Mouse (Mus musculus) embryonic facial prominence, embryonic 11.5 days (tissue): Measurements from ENCODE around the gene Esr1. TPM values are rescaled to one million over a fixed set of nuclear protein-coding genes. Genes with fewer than 3 reads are reported as not detected.
"Not testable (repeated sequence)": the region's sequence is repeated elsewhere in the genome, so short reads cannot be mapped to it uniquely, and the experiment has no call there.

Experiments used
- ATAC-seq: fragments of 200-750 bp; cut with Nextera tagmentation; replicated peaks from 2 replicates; pipeline ENCODE4 v1.8.0; 2017; ENCODE audit warnings: low read depth; ENCODE audit not compliant: insufficient number of reproducible peaks, low FRiP score, low TSS enrichment
- DNase-seq: peaks from one replicate; pipeline ENCODE4 v3.0.0-alpha.2; 2015; ENCODE audit warnings: low spot score
- H3K27ac ChIP-seq: fragments of 300-500 bp; sonication (generic); replicated peaks from 2 replicates; pipeline ENCODE4 v1.5.1; 2014; ENCODE audit warnings: mild to moderate bottlenecking, low read depth, low read length, control low read depth
- H3K27me3 ChIP-seq: fragments of 300-500 bp; sonication (generic); 2 replicates; pipeline ENCODE4 v1.6.1; 2014; ENCODE audit warnings: mild to moderate bottlenecking, low read length, moderate library complexity, mixed read lengths; ENCODE audit not compliant: control insufficient read depth, insufficient read depth
- H3K36me3 ChIP-seq: fragments of 300-500 bp; sonication (generic); replicated peaks from 2 replicates; pipeline ENCODE4 v1.6.1; 2014; ENCODE audit warnings: low read depth, mild to moderate bottlenecking, low read length, moderate library complexity, mixed read lengths; ENCODE audit not compliant: control insufficient read depth, insufficient read depth
- H3K4me1 ChIP-seq: fragments of 300-500 bp; sonication (generic); 2 replicates; pipeline ENCODE4 v1.6.1; 2014; ENCODE audit warnings: low read length, mixed read lengths; ENCODE audit not compliant: control insufficient read depth, insufficient read depth
- H3K4me2 ChIP-seq: fragments of 300-500 bp; sonication (generic); 2 replicates; pipeline ENCODE4 v1.6.1; 2014; ENCODE audit warnings: low read depth, mild to moderate bottlenecking, control low read depth, low read length, moderate library complexity
- H3K4me3 ChIP-seq: fragments of 300-500 bp; sonication (generic); 2 replicates; pipeline ENCODE4 v1.5.1; 2014; ENCODE audit warnings: low read depth, low read length, control low read depth
- H3K9ac ChIP-seq: fragments of 300-500 bp; sonication (generic); replicated peaks from 2 replicates; pipeline ENCODE4 v1.6.1; 2014; ENCODE audit warnings: mild to moderate bottlenecking, control low read depth, low read length
- H3K9me3 ChIP-seq: fragments of 300-500 bp; sonication (generic); replicated peaks from 2 replicates; pipeline ENCODE4 v1.6.1; 2016; ENCODE audit warnings: mild to moderate bottlenecking, low read length, inconsistent platforms, mixed read lengths; ENCODE audit not compliant: control insufficient read depth
- WGBS: fragments of 180-500 bp; shearing (Covaris S2); extraction: QIAGEN DNeasy Blood & Tissue Kit; methylation state at CpG from one replicate; pipeline ENCODE4 v1.1.7; 2014; 5-methylcytosine and 5-hydroxymethylcytosine counted together
- polyA plus RNA-seq: library from polyadenylated mRNA; unstranded; fragments of >200 nt; fragmentation: Nextera tagmentation; extraction: Ambion mirVana; gene quantifications from 2 replicates; pipeline ENCODE4 v1.2.1, GENCODE M21; 2014

The Esr1 gene
- polyA plus RNA-seq, 1 experiment from 2014 or later, result 0.10 TPM

GRCm38 (mm10) chr10:4604527-4605209 is 6.7 kb upstream of the Esr1 start:
- 76% methylated on average over 4 of the region's 4 CpGs for WGBS
- Histone ChIP-seq H3K9ac (no peak overlapping the region), H3K4me3 (no peak overlapping the region), H3K36me3 (no peaks in the 10 kb centered on the region), H3K4me2 (no peak overlapping the region), H3K4me1 (no peaks in the 10 kb centered on the region), H3K9me3 (no peaks in the 10 kb centered on the region), H3K27ac (no peak overlapping the region), H3K27me3 (no peaks in the 10 kb centered on the region)
- DNase-seq (no peak), ATAC-seq (no peak)

GRCm38 (mm10) chr10:4610234-4610633 is 1.2 kb upstream of the Esr1 start:
- ATAC-seq (no peak), DNase-seq (no peak)
- no peaks in the 10 kb centered on the region for H3K27me3 ChIP-seq
- H3K4me1 ChIP-seq, result no peaks in the 10 kb centered on the region
- 67% methylated on average over 2 of the region's 2 CpGs for WGBS
- no peak overlapping the region for H3K4me3 ChIP-seq
- H3K27ac ChIP-seq, result no peak overlapping the region
- no peak overlapping the region for H3K4me2 ChIP-seq
- no peaks in the 10 kb centered on the region for H3K9me3 ChIP-seq
- no peaks in the 10 kb centered on the region for H3K36me3 ChIP-seq
- H3K9ac ChIP-seq, result no peak overlapping the region

GRCm38 (mm10) chr10:4612313-4613036 is 1.1 kb downstream of the Esr1 start:
- WGBS, result 82% methylated on average over 22 of the region's 22 CpGs

GRCm38 (mm10) chr10:4618026-4618425 is 6.6 kb downstream of the Esr1 start:
- WGBS, result 75% methylated on average over 2 of the region's 2 CpGs
- no peaks in the 10 kb centered on the region for H3K36me3 ChIP-seq
- no peak overlapping the region for H3K4me2 ChIP-seq
- H3K27ac ChIP-seq, result no peak overlapping the region
- H3K4me1 ChIP-seq, result no peaks in the 10 kb centered on the region
- H3K9me3 ChIP-seq, result no peaks in the 10 kb centered on the region
- no peak overlapping the region for H3K4me3 ChIP-seq
- DNase-seq, result no peak
- H3K9ac ChIP-seq, result no peak overlapping the region
- ATAC-seq, result no peak
- no peaks in the 10 kb centered on the region for H3K27me3 ChIP-seq

More at GRCm38 (mm10) chr10:4612313-4613036, 1.1 kb downstream of the Esr1 start:
- DNase-seq, result no peak
- Histone ChIP-seq H3K27me3 (no peaks in the 10 kb centered on the region), H3K9me3 (no peaks in the 10 kb centered on the region), H3K9ac (no peak overlapping the region), H3K27ac (no peak overlapping the region), H3K4me2 (no peak overlapping the region), H3K36me3 (no peaks in the 10 kb centered on the region), H3K4me3 (no peak overlapping the region), H3K4me1 (no peaks in the 10 kb centered on the region)
- no peak for ATAC-seq

- no peaks in the 10 kb centered on the region for H3K9me3 ChIP-seq
- ATAC-seq, result no peak
- no peak for DNase-seq
- no peaks in the 10 kb centered on the region for H3K27me3 ChIP-seq
- no peak overlapping the region for H3K27ac ChIP-seq
- no peak overlapping the region for H3K4me3 ChIP-seq
- H3K4me1 ChIP-seq, result no peaks in the 10 kb centered on the region
- H3K9ac ChIP-seq, result no peak overlapping the region
- no peak overlapping the region for H3K4me2 ChIP-seq
- WGBS, result 76% methylated on average over 5 of the region's 5 CpGs
- no peaks in the 10 kb centered on the region for H3K36me3 ChIP-seq
Observed at GRCm38 (mm10) chr10:4618686-4619085, 7.3 kb downstream of the Esr1 start.

GRCm38 (mm10) chr10:4619426-4619825 is 8.0 kb downstream of the Esr1 start:
- ATAC-seq, H3K4me3 ChIP-seq, H3K9ac ChIP-seq, H3K27me3 ChIP-seq, DNase-seq, H3K27ac ChIP-seq, H3K4me1 ChIP-seq, H3K9me3 ChIP-seq, H3K36me3 ChIP-seq, H3K4me2 ChIP-seq: not testable (repeated sequence)
- WGBS, result 75% methylated on average over 1 of the region's 1 CpGs

GRCm38 (mm10) chr10:4620596-4621504 is 9.5 kb downstream of the Esr1 start:
- Histone ChIP-seq H3K27ac (no peak overlapping the region), H3K36me3 (no peaks in the 10 kb centered on the region), H3K4me2 (no peak overlapping the region), H3K4me1 (no peaks in the 10 kb centered on the region), H3K9me3 (no peaks in the 10 kb centered on the region), H3K27me3 (no peaks in the 10 kb centered on the region), H3K4me3 (no peak overlapping the region), H3K9ac (no peak overlapping the region)
- DNase-seq (peak; percentile 33), ATAC-seq (no peak)
- 68% methylated on average over 24 of the region's 24 CpGs for WGBS

GRCm38 (mm10) chr10:4621505-4621815 is 10.1 kb downstream of the Esr1 start:
- H3K4me2 ChIP-seq, result no peak overlapping the region
- no peak for ATAC-seq
- H3K4me3 ChIP-seq, result no peak overlapping the region
- 94% methylated on average over 5 of the region's 5 CpGs for WGBS
- no peaks in the 10 kb centered on the region for H3K27me3 ChIP-seq
- H3K9ac ChIP-seq, result no peak overlapping the region
- no peak overlapping the region for H3K27ac ChIP-seq
- H3K36me3 ChIP-seq, result no peaks in the 10 kb centered on the region
- no peak for DNase-seq
- H3K4me1 ChIP-seq, result no peaks in the 10 kb centered on the region
- H3K9me3 ChIP-seq, result no peaks in the 10 kb centered on the region
